Mouse (Mus musculus) mouse embryonic stem cell (cell line): ENCODE measurements around the gene Mfrp.

Experiments
- in situ Hi-C, 2 experiments: fragments of 300-500 bp; cut with MboI; formaldehyde crosslinking; loops; 1 replicate in 1 of 2; 3 replicates in 1 of 2; pipeline ENCODE4 v1.14.3; 2019 to 2020; ENCODE audit warnings: low sequenced_read_pairs in 2 of 2, low pct_unique_long_range_greater_than_20kb in 1 of 2, mixed read lengths in 1 of 2; ENCODE audit not compliant: unreplicated experiment in 1 of 2

Gene Mfrp

GRCm38 (mm10) chr9:44101490-44101889 lies at the start of gene Mfrp:
TSS of gene Mfrp (plus strand) at chr9:44101729.
- in situ Hi-C loops: no loop called here

DNA sequence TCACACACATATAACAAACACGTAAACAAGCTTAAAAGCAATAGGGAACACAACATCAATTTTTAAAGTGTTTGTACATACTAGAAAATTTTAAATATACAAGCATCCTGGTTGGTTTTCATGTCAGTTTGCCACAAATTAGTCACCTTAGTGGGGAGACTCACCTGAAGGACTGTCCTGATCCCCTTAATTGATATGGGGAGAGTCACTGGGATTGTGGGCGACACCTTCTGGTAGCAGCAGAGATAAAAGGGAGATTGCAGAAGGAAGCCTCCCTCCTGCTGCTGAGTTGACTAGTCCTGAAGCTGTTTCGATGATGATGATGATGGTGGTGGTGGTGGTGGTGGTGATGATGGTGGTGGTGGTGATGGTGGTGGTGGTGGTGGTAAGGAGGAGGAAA lies 48.7 kb upstream of the Mfrp start:
- in situ Hi-C loops: loop anchor here in 1 of 2 experiments (10.0 kb wide), 1 partner anchor 58 kb away; no protein-coding TSS in a partner anchor

DNA sequence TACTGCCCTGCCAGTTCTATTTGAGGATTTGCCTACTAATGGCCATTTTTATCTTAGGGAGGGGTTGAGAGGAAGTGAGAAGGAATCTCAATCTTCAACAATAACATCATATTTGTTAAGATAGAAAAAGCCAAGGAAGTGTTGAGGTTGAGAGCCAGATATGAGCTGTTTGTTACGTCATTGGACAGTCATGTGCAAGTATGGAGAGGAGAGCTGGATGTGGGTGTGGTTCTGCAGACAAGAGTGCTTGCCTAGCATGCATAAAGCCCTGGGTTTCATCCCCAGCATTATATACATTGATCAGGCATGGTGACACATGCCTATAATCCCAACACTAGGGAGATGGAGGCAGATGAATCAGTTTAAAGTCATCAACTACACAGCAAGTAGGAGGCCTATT lies 47.6 kb upstream of the Mfrp start:
- in situ Hi-C loops: loop anchor here in 1 of 2 experiments (10.0 kb wide), 1 partner anchor 59 kb away; no protein-coding TSS in a partner anchor

DNA sequence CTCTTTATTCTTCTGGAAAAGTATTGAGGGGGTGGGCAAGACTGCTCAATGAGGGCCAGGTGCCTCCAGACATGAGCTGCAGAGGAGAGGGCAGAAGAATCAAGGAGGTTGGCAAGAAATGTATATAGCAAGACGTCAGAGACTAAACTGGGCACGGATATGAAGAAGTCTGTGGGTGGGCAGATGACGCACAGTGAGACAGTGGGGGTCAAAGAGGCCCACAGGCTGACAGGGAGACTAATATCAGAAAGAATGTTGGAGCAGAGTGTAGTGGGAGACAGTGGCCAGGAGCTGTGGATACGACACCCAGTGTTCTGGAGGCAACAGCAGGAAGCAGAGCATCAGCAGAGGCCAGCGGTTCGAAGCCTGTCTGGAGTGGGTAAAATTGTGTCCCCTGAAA lies 42.9 kb upstream of the Mfrp start:
- in situ Hi-C loops: loop anchor here in 1 of 2 experiments (10.0 kb wide), 1 partner anchor 64 kb away; no protein-coding TSS in a partner anchor

GRCm38 (mm10) chr9:44065177-44065576 lies 36.4 kb upstream of the Mfrp start:
- in situ Hi-C loops: no loop called here

GRCm38 (mm10) chr9:44066785-44067225 lies 34.7 kb upstream of the Mfrp start, which contains the start of gene Usp2:
TSS of gene Usp2 (plus strand) at chr9:44067021.
- in situ Hi-C loops: no loop called here

- in situ Hi-C loops: no loop called here
These were observed 34.1 kb upstream of the Mfrp start for GRCm38 (mm10) chr9:44067241-44067959.

DNA sequence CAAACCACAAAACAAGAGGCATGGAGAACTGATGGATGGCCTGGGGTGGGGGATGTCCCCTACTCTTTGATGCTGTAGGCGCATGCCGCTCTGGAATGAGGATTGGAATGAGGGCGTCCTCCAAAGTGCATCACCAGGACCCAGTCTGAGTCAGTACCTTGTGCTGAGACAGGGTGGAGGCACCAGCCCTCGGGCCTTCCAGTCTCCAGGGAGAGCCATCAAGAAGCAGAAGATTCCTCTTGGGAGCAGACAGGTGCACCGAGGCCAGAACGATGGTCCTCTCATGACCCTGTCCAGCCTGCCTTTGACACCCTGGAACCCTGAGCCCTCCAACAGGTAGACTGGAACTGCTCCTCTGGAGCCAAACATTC lies 33.6 kb upstream of the Mfrp start:
- in situ Hi-C loops: no loop called here

- in situ Hi-C loops: no loop called here
These were observed 32.3 kb upstream of the Mfrp start for GRCm38 (mm10) chr9:44069252-44069651.

GRCm38 (mm10) chr9:44070113-44070843 lies 31.3 kb upstream of the Mfrp start:
- in situ Hi-C loops: no loop called here

DNA sequence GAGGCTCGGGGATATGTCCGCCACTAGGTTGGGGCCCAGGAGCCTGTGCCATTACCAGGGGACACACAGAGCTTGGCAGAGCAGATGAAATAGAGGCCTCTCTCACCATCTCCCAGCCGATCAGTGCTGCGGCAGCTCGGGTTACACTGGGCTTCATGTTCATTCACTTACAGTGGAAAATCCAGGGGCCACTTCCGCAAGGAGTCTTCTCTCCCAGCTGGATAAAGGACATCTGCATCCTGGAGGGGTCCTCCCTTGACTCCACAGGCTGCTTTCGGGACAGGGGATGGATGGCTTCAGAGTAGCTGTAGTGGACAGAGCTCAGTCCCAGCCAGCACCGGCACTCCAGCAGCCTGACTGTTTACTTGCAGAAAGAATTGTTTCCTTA lies 30.7 kb upstream of the Mfrp start:
- in situ Hi-C loops: no loop called here

DNA sequence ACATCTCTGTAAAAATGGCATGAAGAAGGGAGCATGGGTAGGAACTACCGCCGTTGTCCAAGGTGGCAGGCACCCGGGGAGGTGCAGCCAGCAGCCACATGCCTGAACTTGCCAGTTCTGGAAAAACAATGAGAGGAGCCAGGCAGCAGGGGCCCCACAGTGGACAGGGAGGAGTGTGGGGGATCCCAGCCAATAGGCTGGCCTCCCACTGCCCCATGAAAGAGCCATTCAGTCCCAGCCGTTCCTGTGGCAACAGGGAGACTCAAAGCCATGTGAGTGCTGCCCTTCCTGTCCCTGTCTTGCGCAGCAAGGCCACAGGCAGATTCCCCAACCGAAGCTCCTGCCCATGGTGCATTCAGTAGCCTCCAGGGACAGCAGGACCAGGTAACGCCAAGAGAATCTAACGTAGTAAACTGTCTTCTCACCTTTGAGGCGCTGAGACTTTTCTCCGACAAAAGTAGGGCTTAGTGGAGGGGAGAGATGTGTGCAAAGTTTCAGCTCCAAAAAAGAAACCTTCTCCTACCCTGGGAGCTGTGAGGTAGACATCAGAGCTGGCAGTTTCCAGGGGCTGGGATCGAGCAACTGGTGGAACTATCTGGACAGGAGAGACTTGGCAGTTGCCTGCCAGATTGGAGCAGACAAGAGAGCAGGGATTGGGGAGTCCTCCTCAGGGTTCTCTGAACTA lies 29.5 kb upstream of the Mfrp start:
- in situ Hi-C loops: no loop called here

DNA sequence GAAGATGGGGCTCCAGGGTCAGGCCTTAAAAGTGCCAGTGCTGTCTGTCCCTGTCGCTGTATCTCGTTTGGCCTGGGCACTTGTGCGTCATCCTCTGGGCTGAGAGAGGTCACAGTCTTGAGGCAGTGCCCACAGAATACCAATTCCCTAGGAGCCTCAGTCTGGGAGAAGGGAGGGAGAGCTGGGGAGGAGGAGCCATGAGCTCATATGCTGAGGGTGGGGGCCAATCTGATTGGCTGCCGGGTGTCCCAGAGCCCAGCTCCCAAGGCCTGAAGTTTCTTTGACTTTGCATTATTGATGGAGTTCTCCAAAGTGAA lies 29.0 kb upstream of the Mfrp start:
- in situ Hi-C loops: no loop called here

DNA sequence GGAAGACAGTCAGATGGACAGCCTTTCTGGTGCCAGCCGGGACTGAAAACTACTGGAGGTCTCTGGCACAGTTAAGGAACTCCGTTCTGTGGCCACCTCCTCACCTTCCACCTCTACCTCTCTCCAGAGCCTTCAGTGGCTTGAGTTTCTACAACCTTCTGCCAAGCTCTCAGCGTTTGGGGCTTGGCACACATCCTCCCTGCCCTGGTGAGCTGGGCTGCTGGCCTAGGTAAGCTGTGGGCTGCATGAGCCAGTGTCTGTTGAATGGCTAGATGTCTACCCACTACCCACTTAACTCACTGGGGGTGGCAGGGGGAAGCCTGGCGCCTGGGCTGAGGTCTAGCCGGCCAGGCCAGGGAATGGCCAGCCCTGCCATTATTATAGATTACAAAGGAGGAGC lies 28.4 kb upstream of the Mfrp start:
- in situ Hi-C loops: no loop called here

- in situ Hi-C loops: no loop called here
These were observed 26.9 kb upstream of the Mfrp start for GRCm38 (mm10) chr9:44074395-44075275.

DNA sequence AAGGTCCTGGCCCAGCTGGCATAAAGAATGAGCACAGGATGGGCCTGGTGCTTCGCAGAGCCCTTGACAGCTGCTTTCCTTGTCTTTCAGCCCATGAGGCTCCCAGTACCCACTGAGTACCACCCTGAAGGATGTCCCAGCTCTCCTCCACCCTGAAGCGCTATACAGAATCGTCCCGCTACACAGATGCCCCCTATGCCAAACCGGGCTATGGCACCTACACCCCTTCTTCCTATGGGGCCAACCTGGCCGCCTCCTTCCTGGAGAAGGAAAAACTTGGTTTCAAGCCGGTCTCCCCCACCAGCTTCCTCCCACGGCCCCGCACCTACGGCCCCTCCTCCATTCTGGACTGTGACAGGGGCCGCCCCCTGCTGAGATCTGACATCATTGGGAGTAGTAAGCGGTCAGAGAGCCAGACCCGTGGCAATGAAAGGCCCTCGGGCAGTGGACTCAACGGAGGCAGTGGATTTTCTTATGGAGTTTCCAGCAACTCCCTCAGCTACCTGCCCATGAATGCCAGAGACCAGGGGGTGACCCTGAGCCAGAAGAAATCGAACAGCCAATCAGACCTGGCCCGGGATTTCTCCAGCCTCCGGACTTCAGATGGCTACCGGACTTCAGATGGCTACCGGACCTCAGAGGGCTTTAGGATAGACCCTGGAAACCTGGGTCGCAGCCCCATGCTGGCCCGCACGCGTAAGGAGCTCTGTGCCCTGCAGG lies 26.1 kb upstream of the Mfrp start:
- in situ Hi-C loops: no loop called here

- in situ Hi-C loops: no loop called here
These were observed 25.3 kb upstream of the Mfrp start for GRCm38 (mm10) chr9:44075996-44076763.
